Mouse (Mus musculus) thymus, adult 2 months (tissue): Measurements from ENCODE around the gene Rassf8. TPM values are rescaled to one million over a fixed set of nuclear protein-coding genes. Genes with fewer than 3 reads are reported as not detected.

ENCODE experiments used
- DNase-seq: peaks from one replicate; pipeline ENCODE4 v3.0.0; 2021
- H3K27ac ChIP-seq: fragments of 200-500 bp; 2 replicates; pipeline ENCODE4 v1.5.1; 2012; ENCODE audit warnings: low read length, control low read depth; ENCODE audit not compliant: control insufficient read depth, insufficient read depth
- H3K27me3 ChIP-seq: fragments of 200-500 bp; 2 replicates; pipeline ENCODE4 v1.6.1; 2012; ENCODE audit warnings: mild to moderate bottlenecking, low read length, moderate library complexity, mixed read lengths; ENCODE audit not compliant: control insufficient read depth, insufficient read depth
- H3K36me3 ChIP-seq: fragments of 200-500 bp; 2 replicates; pipeline ENCODE4 v1.6.1; 2012; ENCODE audit warnings: mild to moderate bottlenecking, low read length, moderate library complexity; ENCODE audit not compliant: control insufficient read depth, insufficient read depth
- H3K4me1 ChIP-seq: fragments of 200-500 bp; replicated peaks from 2 replicates; pipeline ENCODE4 v1.6.1; 2012; ENCODE audit warnings: low read length; ENCODE audit not compliant: control insufficient read depth, insufficient read depth
- H3K4me3 ChIP-seq: fragments of 200-500 bp; 2 replicates; pipeline ENCODE4 v1.5.1; 2012; ENCODE audit warnings: mild to moderate bottlenecking, low read length, control low read depth, moderate library complexity; ENCODE audit not compliant: control insufficient read depth, insufficient read depth
- CTCF ChIP-seq: fragments of 200-500 bp; IDR thresholded peaks from 2 replicates; pipeline ENCODE4 v1.5.1; 2012; ENCODE audit warnings: mild to moderate bottlenecking, control low read depth, low read length, moderate library complexity, borderline replicate concordance; ENCODE audit not compliant: control insufficient read depth, poor library complexity, insufficient read depth; ENCODE audit errors: extremely low read depth
- POLR2A ChIP-seq: fragments of 200-500 bp; IDR thresholded peaks from 2 replicates; pipeline ENCODE4 v1.6.1; 2012; ENCODE audit warnings: mild to moderate bottlenecking, low read length, control low read depth, moderate library complexity; ENCODE audit not compliant: control insufficient read depth, poor library complexity, insufficient read depth; ENCODE audit errors: extremely low read depth
- WGBS: fragments of 180-500 bp; shearing (Covaris S2); methylation state at CpG from one replicate; pipeline ENCODE4 v1.1.7; 2018; 5-methylcytosine and 5-hydroxymethylcytosine counted together
- polyA plus RNA-seq: library from polyadenylated mRNA; depleted of rRNA; stranded (reverse); fragments of >200 nt; gene quantifications from 2 replicates; pipeline ENCODE4 v1.2.3, GENCODE M21; 2012

The Rassf8 gene
- polyA plus RNA-seq, 1 experiment = 5.3 TPM

DNA sequence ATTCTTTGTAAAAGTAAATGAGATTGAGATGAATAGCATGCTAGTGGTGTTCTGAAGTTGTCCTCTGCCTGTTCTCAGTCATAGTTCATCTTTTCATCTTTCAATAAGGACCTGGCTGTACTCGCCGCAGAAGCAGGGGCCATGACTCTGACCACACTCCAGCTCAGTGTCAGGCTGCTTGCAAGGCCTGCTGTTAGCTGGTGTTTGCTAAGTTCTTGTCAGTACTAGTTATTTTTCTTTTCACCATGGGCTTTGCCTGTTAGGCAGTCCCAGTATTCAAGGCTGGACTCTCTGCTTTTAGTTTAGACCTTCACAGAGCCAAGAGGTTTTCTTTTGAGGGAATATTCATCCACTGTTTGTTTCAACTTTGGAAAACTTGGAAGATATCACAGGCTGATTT, 40.8 kb downstream of the Rassf8 start:
- no peak for TF ChIP-seq POLR2A
- no peak for TF ChIP-seq CTCF
- Histone ChIP-seq H3K27ac (no peak overlapping the region), H3K4me3 (no peak overlapping the region), H3K36me3 (no peaks in the 10 kb centered on the region), H3K27me3 (no peaks in the 10 kb centered on the region), H3K4me1 (no peaks in the 10 kb centered on the region)
- DNase-seq = no peak
- WGBS = 98% methylated on average over 2 of the region's 2 CpGs

DNA sequence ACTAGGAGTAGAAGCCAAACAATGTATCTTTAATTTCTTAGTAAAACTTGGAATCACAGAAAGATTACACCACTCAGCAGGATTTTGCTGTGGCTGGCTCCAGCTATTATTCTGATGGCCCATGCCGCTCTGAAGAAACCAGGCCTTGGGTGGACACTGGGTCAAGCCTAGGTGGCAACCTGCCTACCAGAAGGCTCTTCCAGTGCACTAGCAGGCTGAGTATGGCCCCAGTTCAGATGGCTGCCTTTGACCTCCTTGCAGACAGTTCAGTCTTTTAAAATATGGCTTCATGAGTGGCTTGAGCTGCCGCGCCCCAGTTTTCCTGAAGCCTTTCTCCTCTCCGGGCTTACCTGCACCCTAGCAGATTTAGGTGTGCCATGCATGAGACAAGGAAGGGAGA, 43.2 kb downstream of the Rassf8 start:
- Histone ChIP-seq H3K4me3 (no peak overlapping the region), H3K27me3 (no peaks in the 10 kb centered on the region), H3K4me1 (no peaks in the 10 kb centered on the region), H3K27ac (no peak overlapping the region), H3K36me3 (no peaks in the 10 kb centered on the region)
- TF ChIP-seq POLR2A = no peak
- TF ChIP-seq CTCF = no peak
- WGBS = 95% methylated on average over 4 of the region's 4 CpGs
- no peak for DNase-seq

DNA sequence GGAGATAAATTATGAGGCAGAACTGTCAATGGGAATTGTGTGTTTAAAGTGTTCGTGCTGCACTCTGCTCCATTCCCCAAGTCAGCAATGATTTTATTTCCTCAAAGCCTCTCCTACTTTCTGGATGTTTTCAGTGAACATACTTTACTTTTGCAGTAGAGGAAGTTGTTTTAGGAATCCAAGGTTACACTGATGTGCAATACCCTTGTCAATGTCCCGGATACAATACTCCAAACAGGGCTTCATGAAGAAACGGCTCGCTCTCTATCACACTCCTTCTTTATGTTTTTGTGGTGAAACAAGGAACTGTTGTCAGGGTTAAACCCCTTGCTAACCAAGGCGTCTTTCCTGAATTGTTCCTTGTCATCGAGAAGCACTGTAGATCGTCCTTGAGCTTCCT, 45.8 kb downstream of the Rassf8 start:
- 77% methylated on average over 7 of the region's 7 CpGs for whole genome bisulfite sequencing
- no peak overlapping the region for H3K27ac ChIP-seq
- no peaks in the 10 kb centered on the region for H3K36me3 ChIP-seq
- H3K4me1 ChIP-seq = no peaks in the 10 kb centered on the region
- H3K4me3 ChIP-seq = no peak overlapping the region
- TF ChIP-seq POLR2A = no peak
- TF ChIP-seq CTCF = no peak
- no peaks in the 10 kb centered on the region for H3K27me3 ChIP-seq
- DNase-seq = no peak

DNA sequence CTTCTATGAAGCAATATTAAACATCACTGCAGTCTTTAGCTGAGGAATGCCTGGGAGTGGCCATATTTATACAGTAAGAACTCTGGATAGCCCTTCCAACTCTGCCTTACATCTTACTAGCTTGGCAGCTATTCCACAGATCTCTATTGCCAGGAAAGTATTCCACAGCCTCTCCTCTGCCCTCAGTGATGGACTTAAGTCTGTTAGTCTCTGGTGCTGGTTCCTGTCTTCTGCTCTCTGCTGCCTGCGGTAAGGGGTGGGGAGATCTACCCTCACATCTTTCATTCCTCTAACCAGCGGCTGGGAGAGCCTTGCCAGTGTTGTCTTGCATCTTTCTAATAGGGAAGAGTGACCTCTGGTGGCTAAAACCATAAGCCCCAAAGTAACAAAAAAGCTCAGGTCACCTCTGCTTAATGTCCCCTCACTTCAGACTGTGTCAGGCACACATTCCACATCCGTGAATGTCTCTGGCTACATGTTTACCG, 46.6 kb downstream of the Rassf8 start:
- WGBS = 14% methylated on average over 4 of the region's 4 CpGs
- DNase-seq = peak; percentile 38
- no peaks in the 10 kb centered on the region for H3K36me3 ChIP-seq
- H3K27me3 ChIP-seq = no peaks in the 10 kb centered on the region
- H3K4me1 ChIP-seq = no peaks in the 10 kb centered on the region
- H3K27ac ChIP-seq = no peak overlapping the region
- no peak overlapping the region for H3K4me3 ChIP-seq
- no peak for TF ChIP-seq CTCF
- TF ChIP-seq POLR2A = no peak

DNA sequence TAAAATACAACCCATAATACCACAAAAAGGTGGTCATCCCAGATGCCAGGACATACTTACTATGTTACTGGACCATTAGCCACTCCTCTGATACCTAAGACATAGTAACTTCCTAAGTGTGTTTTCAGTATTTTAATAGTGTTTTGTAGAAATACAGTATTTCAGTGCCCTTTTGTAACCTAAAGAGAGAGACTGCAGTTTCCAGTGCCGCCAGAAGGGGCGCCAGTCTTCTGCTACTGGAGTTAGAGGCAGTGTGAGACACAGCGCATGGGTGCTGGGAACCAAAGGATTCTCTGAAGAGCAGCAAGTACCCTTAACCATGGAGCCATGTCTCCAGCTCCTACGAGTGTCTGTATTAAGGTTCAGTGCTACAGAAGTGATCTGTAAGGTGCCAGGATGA, 48.1 kb downstream of the Rassf8 start:
- TF ChIP-seq CTCF (0 out of 2 replicates have a peak, but pooled peaks have one; percentile 27), POLR2A (no peak)
- H3K27me3 ChIP-seq = no peaks in the 10 kb centered on the region
- H3K4me1 ChIP-seq = no peaks in the 10 kb centered on the region
- no peak overlapping the region for H3K27ac ChIP-seq
- 83% methylated on average over 4 of the region's 4 CpGs for WGBS
- no peak overlapping the region for H3K4me3 ChIP-seq
- peak; percentile 20 for DNase-seq
- no peaks in the 10 kb centered on the region for H3K36me3 ChIP-seq

DNA sequence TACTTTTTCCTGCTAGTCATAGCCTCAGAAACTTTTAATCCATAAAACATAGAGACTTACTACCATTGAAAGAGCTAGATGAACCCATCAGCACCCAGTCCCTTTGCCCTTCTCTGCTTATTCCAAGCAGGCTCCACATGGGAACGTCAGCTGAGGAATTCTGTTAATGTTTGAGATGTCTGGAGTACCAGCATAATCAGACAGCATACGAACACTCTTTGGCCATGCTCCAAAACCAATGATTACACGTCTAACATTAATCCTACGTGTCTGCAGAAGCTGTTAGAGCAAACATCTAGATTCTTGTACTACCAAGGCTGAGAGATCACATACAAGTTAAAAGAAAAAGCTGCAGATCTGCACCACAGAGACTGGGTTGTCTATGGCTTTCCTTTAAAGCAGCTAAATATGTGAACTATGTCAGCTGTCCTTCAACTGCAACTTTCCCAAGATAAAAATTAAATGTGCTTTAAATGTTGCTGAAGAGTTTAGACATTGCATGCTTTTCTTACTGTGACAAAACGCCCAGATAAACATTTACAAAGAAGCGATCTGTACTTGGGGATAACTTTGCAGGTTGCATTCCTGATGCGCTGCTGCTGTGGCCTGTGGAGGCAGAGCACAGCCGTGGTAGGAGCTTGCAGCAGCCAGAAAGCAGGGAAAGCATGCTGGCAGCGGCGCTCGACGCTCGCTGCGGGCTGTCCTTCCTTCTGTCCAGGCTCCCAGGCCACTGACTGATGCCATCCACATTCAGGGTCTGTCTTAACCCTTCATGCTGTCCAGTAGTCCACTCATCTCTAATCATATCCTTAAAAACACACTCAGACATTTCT, 49.9 kb downstream of the Rassf8 start:
- 89% methylated on average over 14 of the region's 14 CpGs for WGBS

More for the DNA sequence above, 49.9 kb downstream of the Rassf8 start:
- no peaks in the 10 kb centered on the region for H3K4me1 ChIP-seq
- no peak for DNase-seq
- TF ChIP-seq POLR2A (no peak), CTCF (no peak)
- no peak overlapping the region for H3K4me3 ChIP-seq
- H3K27ac ChIP-seq = no peak overlapping the region
- H3K27me3 ChIP-seq = no peaks in the 10 kb centered on the region
- no peaks in the 10 kb centered on the region for H3K36me3 ChIP-seq
